Mouse (Mus musculus): ENCODE data around the gene Ap1b1.

DNA sequence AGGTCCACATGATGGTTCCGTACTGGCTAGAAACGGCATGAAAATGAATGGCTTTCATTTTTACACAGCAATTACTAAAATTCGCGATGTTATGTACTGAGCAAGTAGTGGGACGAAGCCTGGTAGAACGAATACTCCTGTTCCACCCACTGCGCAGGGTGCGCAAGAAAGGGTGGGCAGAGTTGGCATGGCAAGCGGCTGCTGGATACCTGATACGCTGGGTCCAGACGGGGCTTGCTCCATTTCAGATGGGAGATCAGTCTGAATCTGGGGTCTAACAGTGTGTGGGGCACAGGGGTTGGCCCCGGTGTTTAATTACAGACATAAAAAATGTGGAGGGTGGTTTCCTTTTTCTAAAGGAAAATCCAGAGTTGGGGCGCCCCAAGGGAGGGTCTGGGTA, 40.1 kb upstream of the Ap1b1 start:
- TF ChIP-seq CTCF (IDR thresholded peaks at IDR 0.05; ENCODE audit: extremely low read depth, insufficient read depth, low read length): no peak
- TF ChIP-seq POLR2A (IDR thresholded peaks at IDR 0.05; ENCODE audit: extremely low read depth, insufficient read depth, low read length): no peak
